ENCODE assay signal across 9 mouse cellular contexts in genomic region chr11:36000585-36001281, GRCm38 (mm10). TPM values are rescaled to one million over a fixed set of nuclear protein-coding genes. Genes with fewer than 3 reads are reported as not detected.
DNase-seq lines count a peak whose midpoint lies in the region; ATAC-seq and TF ChIP-seq lines count a peak whose summit lies in the region.
"Had no signal": no experiment of that assay in that cellular context is flagged by ENCODE, and none has a peak within 500 bp of the region (broad histone marks: within the 10 kb centered on the region; RNA-seq: fewer than 3 reads in every experiment).

No protein-coding gene starts in this region.

- DNase-seq in kidney, postnatal 25 days, result no peak
- no peak for DNase-seq in embryonic facial prominence, embryonic 14.5 days (ENCODE audit: low spot score)
- DNase-seq in cerebellum, postnatal 4 days (ENCODE audit: low spot score in 2 of 2), result no peak
- DNase-seq in gastrocnemius, postnatal 10 days, result no peak

- peaks cover 40% of the 10 kb centered on the region for H3K27me3 ChIP-seq in kidney, embryonic 15.5 days
- peaks cover 21% of the 10 kb centered on the region for H3K27me3 ChIP-seq in embryonic facial prominence, embryonic 14.5 days (replicated peaks; ENCODE audit: control insufficient read depth, insufficient read depth, low read length)
- H3K27me3 ChIP-seq in limb, embryonic 13.5 days, result peaks cover 48% of the 10 kb centered on the region
- H3K27me3 ChIP-seq: Patski had no signal

- peak overlapping the region; percentile 32 for H3K4me3 ChIP-seq in kidney, embryonic 15.5 days (replicated peaks)
- H3K4me3 ChIP-seq in embryonic facial prominence, embryonic 14.5 days (ENCODE audit: low read depth, low read length), result peak overlapping the region; percentile 29
- peak overlapping the region; percentile 35 for H3K4me3 ChIP-seq in limb, embryonic 13.5 days
- 0 out of 2 replicates have a peak overlapping the region, but pooled peaks have one; percentile 21 for H3K4me3 ChIP-seq in olfactory bulb, adult 2 months (ENCODE audit: insufficient read depth, low read depth, low read length)

- ATAC-seq in kidney, embryonic 15.5 days (replicated peaks; ENCODE audit: low FRiP score), result peak; percentile 34
- peak; percentile 8; the same call in 1 of the 2 replicates for ATAC-seq in embryonic facial prominence, embryonic 14.5 days (ENCODE audit: low read depth)
- ATAC-seq in limb, embryonic 13.5 days (ENCODE audit: low FRiP score, low read depth), result peak; percentile 9; the same call in 1 of the 2 replicates
- ATAC-seq in cerebellum, adult (ENCODE audit: insufficient number of reproducible peaks, low FRiP score, low TSS enrichment), result no peak

- no peak overlapping the region for H3K9ac ChIP-seq in kidney, embryonic 15.5 days
- H3K9ac ChIP-seq in embryonic facial prominence, embryonic 14.5 days (ENCODE audit: low read depth, low read length), result no peak overlapping the region; the same call in 1 of the 2 replicates
- H3K9ac ChIP-seq in limb, embryonic 13.5 days, result no peak overlapping the region

- H3K4me2 ChIP-seq in kidney, embryonic 15.5 days, result peak overlapping the region; percentile 62
- H3K4me2 ChIP-seq in embryonic facial prominence, embryonic 14.5 days (ENCODE audit: low read depth, low read length), result peak overlapping the region; percentile 50
- peak overlapping the region; percentile 62 for H3K4me2 ChIP-seq in limb, embryonic 13.5 days (replicated peaks)

- H3K36me3 ChIP-seq in kidney, embryonic 15.5 days, result no peaks in the 10 kb centered on the region
- H3K36me3 ChIP-seq in embryonic facial prominence, embryonic 14.5 days (ENCODE audit: control insufficient read depth, insufficient read depth, low read length), result no peaks in the 10 kb centered on the region
- no peaks in the 10 kb centered on the region for H3K36me3 ChIP-seq in limb, embryonic 13.5 days

- no peaks in the 10 kb centered on the region for H3K9me3 ChIP-seq in kidney, embryonic 15.5 days (replicated peaks)
- H3K9me3 ChIP-seq in embryonic facial prominence, embryonic 14.5 days (ENCODE audit: control insufficient read depth, low read length), result no peaks in the 10 kb centered on the region
- H3K9me3 ChIP-seq in limb, embryonic 13.5 days, result peaks cover under 1% of the 10 kb centered on the region; the same call in 1 of the 2 replicates

- TF ChIP-seq POLR2A in olfactory bulb, adult 2 months (IDR thresholded peaks at IDR 0.05; ENCODE audit: insufficient read depth, low read depth, low read length), result no peak

- no peak overlapping the region for H3K27ac ChIP-seq in kidney, embryonic 15.5 days
- no peak overlapping the region for H3K27ac ChIP-seq in embryonic facial prominence, embryonic 14.5 days (replicated peaks; ENCODE audit: low read depth, low read length)
- no peak overlapping the region for H3K27ac ChIP-seq in limb, embryonic 13.5 days
- no peak overlapping the region for H3K27ac ChIP-seq in olfactory bulb, adult 2 months (ENCODE audit: insufficient read depth, low read depth, low read length)

- TF ChIP-seq CTCF in olfactory bulb, adult 2 months (IDR thresholded peaks at IDR 0.05; ENCODE audit: insufficient read depth, low read depth, low read length), result no peak

- peaks cover 15% of the 10 kb centered on the region for H3K4me1 ChIP-seq in kidney, embryonic 15.5 days
- no peaks in the 10 kb centered on the region for H3K4me1 ChIP-seq in embryonic facial prominence, embryonic 14.5 days (ENCODE audit: control insufficient read depth, insufficient read depth, low read length)
- H3K4me1 ChIP-seq in limb, embryonic 13.5 days, result peaks cover 9% of the 10 kb centered on the region
- H3K4me1 ChIP-seq in olfactory bulb, adult 2 months (ENCODE audit: control insufficient read depth, insufficient read depth, low read length), result peaks cover 13% of the 10 kb centered on the region

- 5% methylated on average over 10 of the region's 10 CpGs for WGBS in kidney, embryonic 15.5 days
- WGBS in embryonic facial prominence, embryonic 14.5 days, result 5% methylated on average over 9 of the region's 10 CpGs
- 6% methylated on average over 10 of the region's 10 CpGs for WGBS in limb, embryonic 13.5 days
- 16% methylated on average over 10 of the region's 10 CpGs for WGBS in olfactory bulb, adult 2 months

RNA-seq across cellular contexts. Expression of gene Wwc1, which starts 20.4 kb away (rescaled TPM):
- polyA plus RNA-seq in kidney, embryonic 15.5 days (2015; fragmentation: Nextera tagmentation; extraction: Ambion mirVana), result 6.9 and 7.1 TPM in 2 replicates
- polyA plus RNA-seq in embryonic facial prominence, embryonic 14.5 days (2014; fragmentation: Nextera tagmentation; extraction: Ambion mirVana), result 4.1 and 4.3 TPM in 2 replicates
- 3.1 and 4.6 TPM in 2 replicates for polyA plus RNA-seq in limb, embryonic 13.5 days (2015; fragmentation: Nextera tagmentation; extraction: Ambion mirVana)
- polyA plus RNA-seq in olfactory bulb, adult 2 months (2012; ENCODE audit: insufficient read depth, insufficient read length, low replicate concordance, missing spikeins), result not detected in 2 replicates
- under 1 TPM; 0.47 to 0.52 TPM for total RNA-seq in gastrocnemius, postnatal 10 days (2021)
